Mouse (Mus musculus): Measurements from ENCODE around the gene Cblb. TPM values are rescaled to one million over a fixed set of nuclear protein-coding genes. Genes with fewer than 3 reads are reported as not detected.

Gene Cblb
- 3.4 and 3.7 TPM in 2 replicates for polyA plus RNA-seq (2016; fragmentation: Nextera tagmentation; extraction: Ambion mirVana)

GRCm38 (mm10) chr16:52031091-52031689 is at the start of gene Cblb:
Cblb (plus strand) TSS chr16:52031225.
- Histone ChIP-seq H3K4me2 (peak within 1 kb of the TSS; percentile 98), H3K27me3 (replicated peaks) (no peaks in the 10 kb centered on the region), H3K4me1 (peaks cover 20% of the 10 kb centered on the region), H3K9me3 (replicated peaks) (no peaks in the 10 kb centered on the region), H3K4me3 (peak within 1 kb of the TSS; percentile 86), H3K9ac (peak within 1 kb of the TSS; percentile 87), H3K36me3 (peaks cover 14% of the 10 kb centered on the region; the same call in 1 of the 2 replicates), H3K27ac (peak within 1 kb of the TSS; percentile 83)
- under 1% methylated on average over 37 of the region's 38 CpGs for WGBS (ENCODE audit: insufficient replicate concordance)
- peak; percentile 98 for ATAC-seq

- no peak overlapping the region for H3K9ac ChIP-seq
- H3K27me3 ChIP-seq (replicated peaks): no peaks in the 10 kb centered on the region
- H3K27ac ChIP-seq: no peak overlapping the region
- H3K4me2 ChIP-seq: no peak overlapping the region
- no peak for ATAC-seq
- H3K9me3 ChIP-seq (replicated peaks): no peaks in the 10 kb centered on the region
- no peaks in the 10 kb centered on the region for H3K4me1 ChIP-seq
- no peaks in the 10 kb centered on the region for H3K36me3 ChIP-seq
- H3K4me3 ChIP-seq: no peak overlapping the region
- 76% methylated on average over 8 of the region's 8 CpGs for WGBS (ENCODE audit: insufficient replicate concordance)
Observed at GRCm38 (mm10) chr16:51985436-51985835, 45.6 kb upstream of the Cblb start.

GRCm38 (mm10) chr16:51986207-51986606 is 44.8 kb upstream of the Cblb start:
- no peak overlapping the region for H3K4me3 ChIP-seq
- 72% methylated on average over 3 of the region's 3 CpGs for WGBS (ENCODE audit: insufficient replicate concordance)
- no peaks in the 10 kb centered on the region for H3K9me3 ChIP-seq (replicated peaks)
- no peaks in the 10 kb centered on the region for H3K4me1 ChIP-seq
- H3K27ac ChIP-seq: no peak overlapping the region
- no peak overlapping the region for H3K4me2 ChIP-seq
- no peak overlapping the region for H3K9ac ChIP-seq
- H3K27me3 ChIP-seq (replicated peaks): no peaks in the 10 kb centered on the region
- no peaks in the 10 kb centered on the region for H3K36me3 ChIP-seq
- ATAC-seq: no peak

GRCm38 (mm10) chr16:51987085-51987620 is 43.9 kb upstream of the Cblb start:
- no peaks in the 10 kb centered on the region for H3K36me3 ChIP-seq
- no peak overlapping the region for H3K4me2 ChIP-seq
- H3K27ac ChIP-seq: no peak overlapping the region
- H3K4me1 ChIP-seq: no peaks in the 10 kb centered on the region
- no peak for ATAC-seq
- H3K4me3 ChIP-seq: no peak overlapping the region
- 65% methylated on average over 4 of the region's 4 CpGs for WGBS (ENCODE audit: insufficient replicate concordance)
- H3K27me3 ChIP-seq (replicated peaks): no peaks in the 10 kb centered on the region
- H3K9me3 ChIP-seq (replicated peaks): no peaks in the 10 kb centered on the region
- H3K9ac ChIP-seq: no peak overlapping the region

- Histone ChIP-seq H3K36me3 (no peaks in the 10 kb centered on the region), H3K27me3 (replicated peaks) (no peaks in the 10 kb centered on the region), H3K4me3 (no peak overlapping the region), H3K4me1 (no peaks in the 10 kb centered on the region), H3K9me3 (replicated peaks) (no peaks in the 10 kb centered on the region), H3K4me2 (no peak overlapping the region), H3K27ac (no peak overlapping the region), H3K9ac (no peak overlapping the region)
- ATAC-seq: no peak
Observed at GRCm38 (mm10) chr16:51988027-51988426, 43.0 kb upstream of the Cblb start.

GRCm38 (mm10) chr16:51989259-51989658 is 41.8 kb upstream of the Cblb start:
- Histone ChIP-seq H3K4me1 (no peaks in the 10 kb centered on the region), H3K27me3 (replicated peaks) (no peaks in the 10 kb centered on the region), H3K27ac (no peak overlapping the region), H3K4me2 (no peak overlapping the region), H3K9ac (no peak overlapping the region), H3K4me3 (no peak overlapping the region), H3K36me3 (no peaks in the 10 kb centered on the region), H3K9me3 (replicated peaks) (no peaks in the 10 kb centered on the region)
- WGBS (ENCODE audit: insufficient replicate concordance): 42% methylated on average over 3 of the region's 3 CpGs
- ATAC-seq: no peak

- 74% methylated on average over 3 of the region's 3 CpGs for WGBS (ENCODE audit: insufficient replicate concordance)
- H3K27ac ChIP-seq: no peak overlapping the region
- no peak overlapping the region for H3K4me3 ChIP-seq
- no peak overlapping the region for H3K4me2 ChIP-seq
- no peaks in the 10 kb centered on the region for H3K4me1 ChIP-seq
- H3K9me3 ChIP-seq (replicated peaks): no peaks in the 10 kb centered on the region
- H3K9ac ChIP-seq: no peak overlapping the region
- no peaks in the 10 kb centered on the region for H3K36me3 ChIP-seq
- ATAC-seq: no peak
- H3K27me3 ChIP-seq (replicated peaks): no peaks in the 10 kb centered on the region
Observed at GRCm38 (mm10) chr16:52000043-52000442, 31.0 kb upstream of the Cblb start.

- Histone ChIP-seq H3K4me1 (no peaks in the 10 kb centered on the region), H3K27ac (no peak overlapping the region), H3K36me3 (no peaks in the 10 kb centered on the region), H3K9me3 (replicated peaks) (no peaks in the 10 kb centered on the region), H3K4me2 (no peak overlapping the region), H3K4me3 (no peak overlapping the region), H3K9ac (no peak overlapping the region), H3K27me3 (replicated peaks) (no peaks in the 10 kb centered on the region)
- no peak for ATAC-seq
Observed at GRCm38 (mm10) chr16:52000801-52001200, 30.2 kb upstream of the Cblb start.

- 59% methylated on average over 3 of the region's 3 CpGs for WGBS (ENCODE audit: insufficient replicate concordance)
- Histone ChIP-seq H3K27me3 (replicated peaks) (no peaks in the 10 kb centered on the region), H3K4me3 (no peak overlapping the region), H3K4me1 (no peaks in the 10 kb centered on the region), H3K9me3 (replicated peaks) (no peaks in the 10 kb centered on the region), H3K9ac (no peak overlapping the region), H3K27ac (no peak overlapping the region), H3K4me2 (no peak overlapping the region), H3K36me3 (no peaks in the 10 kb centered on the region)
- no peak for ATAC-seq
Observed at GRCm38 (mm10) chr16:52007006-52007405, 24.0 kb upstream of the Cblb start.

- Histone ChIP-seq H3K9me3 (replicated peaks) (no peaks in the 10 kb centered on the region), H3K4me1 (no peaks in the 10 kb centered on the region), H3K9ac (no peak overlapping the region), H3K36me3 (no peaks in the 10 kb centered on the region), H3K27ac (no peak overlapping the region), H3K4me3 (no peak overlapping the region), H3K4me2 (no peak overlapping the region), H3K27me3 (replicated peaks) (no peaks in the 10 kb centered on the region)
- 60% methylated on average over 2 of the region's 2 CpGs for WGBS (ENCODE audit: insufficient replicate concordance)
- ATAC-seq: no peak
Observed at GRCm38 (mm10) chr16:52008471-52008870, 22.6 kb upstream of the Cblb start.

- no peak for ATAC-seq
- Histone ChIP-seq H3K36me3 (no peaks in the 10 kb centered on the region), H3K9ac (no peak overlapping the region), H3K27ac (no peak overlapping the region), H3K4me1 (no peaks in the 10 kb centered on the region), H3K27me3 (replicated peaks) (no peaks in the 10 kb centered on the region), H3K9me3 (replicated peaks) (no peaks in the 10 kb centered on the region), H3K4me2 (no peak overlapping the region), H3K4me3 (no peak overlapping the region)
- WGBS (ENCODE audit: insufficient replicate concordance): 74% methylated on average over 6 of the region's 6 CpGs
Observed at GRCm38 (mm10) chr16:52009421-52009820, 21.6 kb upstream of the Cblb start.

GRCm38 (mm10) chr16:52012984-52013383 is 18.0 kb upstream of the Cblb start:
- no peaks in the 10 kb centered on the region for H3K9me3 ChIP-seq (replicated peaks)
- WGBS (ENCODE audit: insufficient replicate concordance): 50% methylated on average over 3 of the region's 3 CpGs
- H3K9ac ChIP-seq: no peak overlapping the region
- H3K27me3 ChIP-seq (replicated peaks): no peaks in the 10 kb centered on the region
- H3K27ac ChIP-seq: no peak overlapping the region
- no peak overlapping the region for H3K4me3 ChIP-seq
- no peak overlapping the region for H3K4me2 ChIP-seq
- no peaks in the 10 kb centered on the region for H3K4me1 ChIP-seq
- no peak for ATAC-seq
- no peaks in the 10 kb centered on the region for H3K36me3 ChIP-seq

- Histone ChIP-seq H3K4me2 (no peak overlapping the region), H3K9me3 (replicated peaks) (no peaks in the 10 kb centered on the region), H3K4me1 (no peaks in the 10 kb centered on the region), H3K9ac (no peak overlapping the region), H3K27ac (no peak overlapping the region), H3K36me3 (no peaks in the 10 kb centered on the region), H3K4me3 (no peak overlapping the region), H3K27me3 (replicated peaks) (no peaks in the 10 kb centered on the region)
- 63% methylated on average over 2 of the region's 2 CpGs for WGBS (ENCODE audit: insufficient replicate concordance)
- ATAC-seq: no peak
Observed at GRCm38 (mm10) chr16:52013812-52014211, 17.2 kb upstream of the Cblb start.

All from liver, embryonic 12.5 days (tissue).